Mouse (Mus musculus) myocyte (in vitro differentiated cells): ENCODE measurements at regions not wholly inside any gene's neighbourhood (a gene's known extent, or its start where the extent isn't known, plus 50 kb on each side); places are given as distances from the start of the nearest gene placed in this dataset.

ENCODE experiments used
- H3K27me3 ChIP-seq: one replicate; pipeline ENCODE4 v1.6.1; 2011; ENCODE audit not compliant: control insufficient read depth, insufficient read depth, insufficient read length
- H3K36me3 ChIP-seq: one replicate; pipeline ENCODE4 v1.6.1; 2011; ENCODE audit not compliant: control insufficient read depth, insufficient read depth
- H3K4me2 ChIP-seq: one replicate; pipeline ENCODE4 v1.6.1; 2011; ENCODE audit warnings: low read depth, control low read depth
- H3K4me3 ChIP-seq: one replicate; pipeline ENCODE4 v1.5.1; 2011; ENCODE audit warnings: mild to moderate bottlenecking, control low read depth, moderate library complexity
- H3K79me2 ChIP-seq: one replicate; pipeline ENCODE4 v1.6.1; 2011; ENCODE audit not compliant: control insufficient read depth, insufficient read depth
- H3ac ChIP-seq: one replicate; pipeline ENCODE4 v1.6.1; 2011; ENCODE audit not compliant: control insufficient read depth, insufficient read length
- CEBPB ChIP-seq: IDR thresholded peaks from 2 replicates; pipeline ENCODE4 v1.6.1; 2011; ENCODE audit warnings: mild to moderate bottlenecking, moderate library complexity; ENCODE audit not compliant: poor library complexity, insufficient read depth, severe bottlenecking
- E2F4 ChIP-seq: IDR thresholded peaks from one replicate; pipeline ENCODE4 v1.6.1; 2011; ENCODE audit warnings: mild to moderate bottlenecking, control low read depth, moderate library complexity; ENCODE audit not compliant: insufficient read depth
- MAX ChIP-seq: IDR thresholded peaks from one replicate; pipeline ENCODE4 v1.6.1; 2011; ENCODE audit warnings: low read depth, mild to moderate bottlenecking, control low read depth
- MYOD1 ChIP-seq, 3 experiments: IDR thresholded peaks; one replicate each; pipeline ENCODE4 v1.6.1; 2011; ENCODE audit warnings: control low read depth in 2 of 3, low read depth in 2 of 3, mild to moderate bottlenecking in 2 of 3, moderate library complexity in 1 of 3; ENCODE audit not compliant: insufficient read length in 2 of 3, control insufficient read depth in 1 of 3
- MYOG ChIP-seq, 3 experiments: IDR thresholded peaks; one replicate each; pipeline ENCODE4 v1.6.1; 2011; ENCODE audit warnings: control low read depth in 2 of 3, low read depth in 2 of 3, mild to moderate bottlenecking in 2 of 3; ENCODE audit not compliant: insufficient read length in 2 of 3, control insufficient read depth in 1 of 3, insufficient read depth in 1 of 3
- POLR2A ChIP-seq: IDR thresholded peaks from one replicate; pipeline ENCODE4 v1.6.1; 2011; ENCODE audit warnings: low read depth, mild to moderate bottlenecking, control low read depth, moderate library complexity; ENCODE audit not compliant: insufficient read length
- POLR2AphosphoS2 ChIP-seq: IDR thresholded peaks from one replicate; pipeline ENCODE4 v1.6.1; 2011; ENCODE audit warnings: low read depth, control low read depth; ENCODE audit not compliant: insufficient read length
- REST ChIP-seq: IDR thresholded peaks from one replicate; pipeline ENCODE4 v1.6.1; 2011; ENCODE audit warnings: mild to moderate bottlenecking, control low read depth, moderate library complexity; ENCODE audit not compliant: insufficient read depth, insufficient read length
- SRF ChIP-seq: IDR thresholded peaks from one replicate; pipeline ENCODE4 v1.6.1; 2011; ENCODE audit warnings: low read depth; ENCODE audit not compliant: control insufficient read depth, insufficient read length
- TCF12 ChIP-seq: IDR thresholded peaks from one replicate; pipeline ENCODE4 v1.6.1; 2011; ENCODE audit warnings: mild to moderate bottlenecking, control low read depth; ENCODE audit not compliant: poor library complexity, insufficient read depth, severe bottlenecking
- TCF3 ChIP-seq: IDR thresholded peaks from one replicate; pipeline ENCODE4 v1.6.1; 2011; ENCODE audit warnings: low read depth, control low read depth; ENCODE audit not compliant: insufficient read length
- USF1 ChIP-seq: IDR thresholded peaks from one replicate; pipeline ENCODE4 v1.6.1; 2011; ENCODE audit warnings: low read depth, mild to moderate bottlenecking, control low read depth, moderate library complexity

- no peak overlapping the region for H3K4me2 ChIP-seq
- no peak for TF ChIP-seq USF1
- no peak for TF ChIP-seq TCF3
- no peak for TF ChIP-seq MAX
- no peak for TF ChIP-seq TCF12
- TF ChIP-seq MYOD1 (IDR thresholded peaks at IDR 0.05; ENCODE audit: control insufficient read depth in 1 of 3, insufficient read length in 2 of 3, low read depth in 2 of 3): no peak
- no peak for TF ChIP-seq SRF
- no peak for TF ChIP-seq REST
- no peak for TF ChIP-seq POLR2AphosphoS2
- TF ChIP-seq E2F4: no peak
- no peak for TF ChIP-seq MYOG (IDR thresholded peaks at IDR 0.05; ENCODE audit: control insufficient read depth in 1 of 3, insufficient read depth in 1 of 3, insufficient read length in 2 of 3, low read depth in 2 of 3)
- no peak for TF ChIP-seq CEBPB
- no peak for TF ChIP-seq POLR2A
- H3K36me3 ChIP-seq: no peaks in the 10 kb centered on the region
Measured at GRCm38 (mm10) chr10:66817876-66818275, 278.0 kb upstream of the Jmjd1c start.

DNA sequence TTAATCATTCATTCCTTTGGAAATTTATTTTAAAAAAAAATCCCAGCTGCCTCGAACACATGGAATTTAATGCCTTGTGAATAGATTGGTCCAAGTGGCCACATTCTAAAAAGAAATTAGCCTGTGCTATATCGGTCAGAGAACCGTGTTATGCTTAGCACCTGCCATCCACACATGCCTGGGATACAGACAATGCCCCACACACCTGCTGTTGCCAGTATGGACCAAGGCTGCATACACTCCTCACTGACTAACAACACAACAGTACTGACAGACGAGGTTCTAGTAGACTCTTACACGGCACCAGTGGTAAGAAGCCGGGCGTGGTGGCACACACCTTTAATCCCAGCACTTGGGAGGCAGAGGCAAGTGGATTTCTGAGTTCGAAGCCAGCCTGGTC is 276.4 kb upstream of the Jmjd1c start:
- no peak overlapping the region for H3K4me3 ChIP-seq
- H3K27me3 ChIP-seq: no peaks in the 10 kb centered on the region
- peak; percentile 91 for TF ChIP-seq TCF12
- TF ChIP-seq SRF: no peak
- TF ChIP-seq MYOG (IDR thresholded peaks at IDR 0.05; ENCODE audit: control insufficient read depth in 1 of 3, insufficient read depth in 1 of 3, insufficient read length in 2 of 3, low read depth in 2 of 3): peak; percentile 85 to 95 (median 91)
- peak; percentile 94 for TF ChIP-seq TCF3
- peak; percentile 92 to 100 (median 99) for TF ChIP-seq MYOD1 (IDR thresholded peaks at IDR 0.05; ENCODE audit: control insufficient read depth in 1 of 3, insufficient read length in 2 of 3, low read depth in 2 of 3)
- no peak for TF ChIP-seq REST
- TF ChIP-seq POLR2A: no peak
- no peaks in the 10 kb centered on the region for H3K79me2 ChIP-seq
- no peak overlapping the region for H3K4me2 ChIP-seq
- H3K36me3 ChIP-seq: no peaks in the 10 kb centered on the region
- no peak overlapping the region for H3ac ChIP-seq

More at GRCm38 (mm10) chr10:66817876-66818275, 278.0 kb upstream of the Jmjd1c start:
- Histone ChIP-seq H3K4me3 (no peak overlapping the region), H3K79me2 (no peaks in the 10 kb centered on the region), H3ac (no peak overlapping the region), H3K27me3 (no peaks in the 10 kb centered on the region)

GRCm38 (mm10) chr10:66825737-66826136 is 270.2 kb upstream of the Jmjd1c start:
- Histone ChIP-seq H3ac (no peak overlapping the region), H3K4me2 (peak overlapping the region; percentile 65), H3K4me3 (no peak overlapping the region), H3K27me3 (no peaks in the 10 kb centered on the region), H3K79me2 (no peaks in the 10 kb centered on the region), H3K36me3 (no peaks in the 10 kb centered on the region)
- TF ChIP-seq USF1 (no peak), SRF (no peak), POLR2A (no peak), CEBPB (no peak), TCF3 (no peak), REST (no peak), MYOG (IDR thresholded peaks at IDR 0.05; ENCODE audit: control insufficient read depth in 1 of 3, insufficient read depth in 1 of 3, insufficient read length in 2 of 3, low read depth in 2 of 3) (no peak)

- Histone ChIP-seq H3K36me3 (no peaks in the 10 kb centered on the region), H3K79me2 (no peaks in the 10 kb centered on the region), H3K4me3 (no peak overlapping the region)
Measured at GRCm38 (mm10) chr10:66826327-66826726, 269.6 kb upstream of the Jmjd1c start.

DNA sequence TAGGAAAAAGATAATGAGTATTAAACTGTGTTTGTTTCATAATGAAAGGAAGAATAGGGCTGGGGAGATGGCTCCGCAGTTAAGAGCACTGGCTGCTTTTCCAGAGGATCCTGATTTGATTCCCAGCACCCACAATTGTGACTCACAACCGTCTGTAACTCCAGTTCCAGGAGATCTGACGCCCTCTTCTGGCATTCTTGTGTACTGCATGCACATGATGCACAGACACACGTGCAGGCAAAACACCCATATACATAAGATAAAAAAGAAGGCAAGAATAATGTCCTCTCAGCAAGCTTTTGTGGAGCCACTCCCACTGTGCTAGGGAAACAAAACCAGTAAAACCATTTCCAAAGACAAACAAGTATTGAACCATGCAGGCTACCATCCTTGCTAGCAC is 261.0 kb upstream of the Jmjd1c start:
- no peaks in the 10 kb centered on the region for H3K79me2 ChIP-seq

More at GRCm38 (mm10) chr10:66826327-66826726, 269.6 kb upstream of the Jmjd1c start:
- H3K27me3 ChIP-seq: no peaks in the 10 kb centered on the region
- H3ac ChIP-seq: no peak overlapping the region
- TF ChIP-seq MAX (no peak), USF1 (no peak), TCF12 (peak; percentile 56), MYOG (IDR thresholded peaks at IDR 0.05; ENCODE audit: control insufficient read depth in 1 of 3, insufficient read depth in 1 of 3, insufficient read length in 2 of 3, low read depth in 2 of 3) (peak in 2 of 3 experiments; percentile 5 to 71), POLR2A (no peak), POLR2AphosphoS2 (no peak), TCF3 (no peak), E2F4 (no peak), REST (no peak), CEBPB (peak; percentile 64), MYOD1 (IDR thresholded peaks at IDR 0.05; ENCODE audit: control insufficient read depth in 1 of 3, insufficient read length in 2 of 3, low read depth in 2 of 3) (no peak), SRF (no peak)
- peak overlapping the region; percentile 65 for H3K4me2 ChIP-seq

More for the DNA sequence above, 261.0 kb upstream of the Jmjd1c start:
- H3K4me2 ChIP-seq: no peak overlapping the region
- H3ac ChIP-seq: no peak overlapping the region
- no peak for TF ChIP-seq SRF
- TF ChIP-seq POLR2A: no peak
- no peak for TF ChIP-seq MAX
- no peaks in the 10 kb centered on the region for H3K27me3 ChIP-seq
- H3K36me3 ChIP-seq: no peaks in the 10 kb centered on the region
- no peak overlapping the region for H3K4me3 ChIP-seq
